Mouse (Mus musculus) MEL (cell line): Measurements from ENCODE around the gene Phf20. TPM values are rescaled to one million over a fixed set of nuclear protein-coding genes. Genes with fewer than 3 reads are reported as not detected.

Experiments
- DNase-seq: peaks from one replicate; pipeline ENCODE4 v3.0.0; 2011; ENCODE audit warnings: low read depth, low spot score
- H3K27ac ChIP-seq: 2 replicates; pipeline ENCODE4 v1.5.1; 2012; ENCODE audit warnings: low read depth, mild to moderate bottlenecking, control low read depth, low read length, moderate library complexity; ENCODE audit not compliant: control insufficient read depth
- H3K27me3 ChIP-seq, 2 experiments: fragments of 150-350 bp in 1 of 2; sonication (generic) in 1 of 2; 2 replicates each; pipeline ENCODE4 v1.6.1; 2012; ENCODE audit warnings: low read length in 2 of 2, mild to moderate bottlenecking in 2 of 2, improper control_type of control experiment in 1 of 2, moderate library complexity in 1 of 2; ENCODE audit not compliant: insufficient read depth in 2 of 2, control insufficient read depth in 1 of 2
- H3K36me3 ChIP-seq, 2 experiments: 2 replicates each; pipeline ENCODE4 v1.6.1; 2012 to 2014; ENCODE audit warnings: low read length in 2 of 2, improper control_type of control experiment in 1 of 2, inconsistent platforms in 1 of 2, mild to moderate bottlenecking in 1 of 2; ENCODE audit not compliant: insufficient read depth in 2 of 2, control insufficient read depth in 1 of 2
- H3K4me1 ChIP-seq, 2 experiments: fragments of 150-350 bp in 1 of 2; sonication (generic) in 1 of 2; 2 replicates each; pipeline ENCODE4 v1.6.1; 2012; ENCODE audit warnings: low read length in 2 of 2, improper control_type of control experiment in 1 of 2, mild to moderate bottlenecking in 1 of 2; ENCODE audit not compliant: insufficient read depth in 2 of 2, control insufficient read depth in 1 of 2
- H3K4me3 ChIP-seq, 2 experiments: fragments of 150-350 bp in 1 of 2; sonication (generic) in 1 of 2; 2 replicates each; pipeline ENCODE4 v1.5.1; 2012; ENCODE audit warnings: low read depth in 2 of 2, low read length in 2 of 2, mild to moderate bottlenecking in 2 of 2, moderate library complexity in 2 of 2, control low read depth in 1 of 2, improper control_type of control experiment in 1 of 2; ENCODE audit not compliant: control insufficient read depth in 1 of 2, insufficient read depth in 1 of 2
- H3K79me2 ChIP-seq: 2 replicates; pipeline ENCODE4 v1.6.1; 2012; ENCODE audit warnings: mild to moderate bottlenecking, low read length, moderate library complexity; ENCODE audit not compliant: control insufficient read depth, poor library complexity, insufficient read depth
- H3K9ac ChIP-seq: 2 replicates; pipeline ENCODE4 v1.6.1; 2012; ENCODE audit warnings: low read depth, mild to moderate bottlenecking, control low read depth, low read length, moderate library complexity; ENCODE audit not compliant: control insufficient read depth, poor library complexity, severe bottlenecking
- H3K9me3 ChIP-seq: fragments of 150-350 bp; sonication (generic); replicated peaks from 2 replicates; pipeline ENCODE4 v1.6.1; 2012; ENCODE audit warnings: mild to moderate bottlenecking, low read length, improper control_type of control experiment, moderate library complexity; ENCODE audit not compliant: insufficient read depth
- E2F4 ChIP-seq: IDR thresholded peaks from 2 replicates; pipeline ENCODE4 v1.6.1; 2011; ENCODE audit warnings: low read depth, low read length, improper control_type of control experiment, borderline replicate concordance
- ELF1 ChIP-seq: IDR thresholded peaks from 2 replicates; pipeline ENCODE4 v1.6.1; 2014; ENCODE audit warnings: low read depth, mild to moderate bottlenecking, inconsistent platforms, low read length, improper control_type of control experiment, moderate library complexity
- EP300 ChIP-seq, 2 experiments: IDR thresholded peaks; 2 replicates each; pipeline ENCODE4 v1.6.1; 2011; ENCODE audit warnings: improper control_type of control experiment in 2 of 2, low read length in 2 of 2, low read depth in 1 of 2, mild to moderate bottlenecking in 1 of 2
- GABPA ChIP-seq: IDR thresholded peaks from 2 replicates; pipeline ENCODE4 v1.6.1; 2012; ENCODE audit warnings: low read depth, mild to moderate bottlenecking, inconsistent platforms, low read length, improper control_type of control experiment, moderate library complexity
- HCFC1 ChIP-seq: IDR thresholded peaks from 2 replicates; pipeline ENCODE4 v1.6.1; 2012; ENCODE audit warnings: low read depth, mild to moderate bottlenecking, inconsistent platforms, low read length, improper control_type of control experiment, moderate library complexity
- MAZ ChIP-seq: IDR thresholded peaks from 2 replicates; pipeline ENCODE4 v1.6.1; 2012; ENCODE audit warnings: low read depth, mild to moderate bottlenecking, inconsistent platforms, low read length, improper control_type of control experiment
- MXI1 ChIP-seq: IDR thresholded peaks from 2 replicates; pipeline ENCODE4 v1.6.1; 2011; ENCODE audit warnings: mild to moderate bottlenecking, low read depth, low read length, improper control_type of control experiment
- NRF1 ChIP-seq: IDR thresholded peaks from 2 replicates; pipeline ENCODE4 v1.6.1; 2014; ENCODE audit warnings: low read depth, mild to moderate bottlenecking, inconsistent platforms, low read length, improper control_type of control experiment, moderate library complexity; ENCODE audit not compliant: poor library complexity, insufficient read depth, severe bottlenecking
- POLR2AphosphoS5 ChIP-seq: IDR thresholded peaks from 2 replicates; pipeline ENCODE4 v1.6.1; 2012; ENCODE audit warnings: low read depth, borderline replicate concordance, mild to moderate bottlenecking, inconsistent platforms, low read length, moderate library complexity, mixed read lengths
- RAD21 ChIP-seq: IDR thresholded peaks from 2 replicates; pipeline ENCODE4 v1.6.1; 2011; ENCODE audit warnings: mild to moderate bottlenecking, low read depth, low read length, improper control_type of control experiment
- SIN3A ChIP-seq: IDR thresholded peaks from 2 replicates; pipeline ENCODE4 v1.6.1; 2012; ENCODE audit warnings: low read length, improper control_type of control experiment, inconsistent platforms
- SMC3 ChIP-seq: IDR thresholded peaks from 2 replicates; pipeline ENCODE4 v1.6.1; 2011; ENCODE audit warnings: low read depth, low read length, improper control_type of control experiment
- TAL1 ChIP-seq: IDR thresholded peaks from 2 replicates; pipeline ENCODE4 v1.6.1; 2012; ENCODE audit warnings: mild to moderate bottlenecking, inconsistent platforms, low read length, moderate library complexity, mixed read lengths
- TBP ChIP-seq: IDR thresholded peaks from 2 replicates; pipeline ENCODE4 v1.8.0; 2011; ENCODE audit warnings: low read depth, low read length, improper control_type of control experiment
- TCF12 ChIP-seq: IDR thresholded peaks from 2 replicates; pipeline ENCODE4 v1.6.1; 2014; ENCODE audit warnings: low read depth, mild to moderate bottlenecking, inconsistent platforms, low read length, improper control_type of control experiment, moderate library complexity
- USF2 ChIP-seq, 2 experiments: IDR thresholded peaks; 2 replicates each; pipeline ENCODE4 v1.6.1; 2011 to 2012; ENCODE audit warnings: improper control_type of control experiment in 2 of 2, low read length in 2 of 2, borderline replicate concordance in 1 of 2, inconsistent platforms in 1 of 2, low read depth in 1 of 2, mild to moderate bottlenecking in 1 of 2; ENCODE audit not compliant: insufficient read depth in 1 of 2
- ZMIZ1 ChIP-seq: IDR thresholded peaks from 2 replicates; pipeline ENCODE4 v1.6.1; 2012; ENCODE audit warnings: low read depth, mild to moderate bottlenecking, inconsistent platforms, low read length, improper control_type of control experiment, moderate library complexity
- polyA plus RNA-seq, 2 experiments: library from polyadenylated mRNA; stranded (reverse) in 1 of 2; unstranded in 1 of 2; fragments of >175 nt in 1 of 2; fragments of >200 nt in 1 of 2; gene quantifications; 2 replicates each; pipeline versions ENCODE4 v1.2.1 to v1.2.4; 2012; ENCODE audit warnings: low replicate concordance in 2 of 2, low read depth in 1 of 2; ENCODE audit not compliant: insufficient read length in 2 of 2, insufficient read depth in 1 of 2, missing spikeins in 1 of 2
- total RNA-seq: library from RNA; depleted of rRNA; stranded (reverse); fragments of 300-350 nt; gene quantifications from 2 replicates; pipeline ENCODE4 v1.2.3, GENCODE M21; 2012

The Phf20 gene
- total and polyA plus RNA-seq, 3 experiments = 11.7 to 16.9 TPM; not detected in 1

DNA sequence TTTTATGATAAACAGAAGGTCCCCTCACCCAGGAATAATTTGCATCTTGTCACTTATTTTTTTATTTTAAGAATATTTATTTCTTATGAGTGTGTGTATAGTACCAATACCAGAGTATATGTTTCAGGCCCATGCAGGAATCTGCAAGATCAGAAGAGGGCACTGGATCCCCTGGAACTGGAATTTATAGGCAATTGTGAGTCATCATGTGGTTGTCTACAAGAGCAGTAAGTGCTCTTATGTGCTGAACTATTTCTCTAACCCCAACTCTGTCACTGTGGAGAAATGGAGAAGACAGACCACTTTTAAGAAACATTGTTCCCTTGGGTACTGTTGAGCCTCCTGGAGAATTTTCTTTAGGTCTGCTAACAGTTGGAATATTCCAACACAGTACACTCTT lies 51.3 kb downstream of the Phf20 start:
- no peaks in the 10 kb centered on the region for H3K27me3 ChIP-seq
- H3K36me3 ChIP-seq = peaks cover 0 to 7% of the 10 kb centered on the region in 2 experiments; a peak in 2 of 4 replicates
- H3K27ac ChIP-seq = no peak overlapping the region
- no peaks in the 10 kb centered on the region for H3K9me3 ChIP-seq
- H3K79me2 ChIP-seq = no peaks in the 10 kb centered on the region
- no peaks in the 10 kb centered on the region for H3K4me1 ChIP-seq
- no peak for DNase-seq
- no peak overlapping the region for H3K9ac ChIP-seq
- TF ChIP-seq SMC3 = no peak
- TF ChIP-seq MAZ = no peak
- H3K4me3 ChIP-seq = no peak overlapping the region

DNA sequence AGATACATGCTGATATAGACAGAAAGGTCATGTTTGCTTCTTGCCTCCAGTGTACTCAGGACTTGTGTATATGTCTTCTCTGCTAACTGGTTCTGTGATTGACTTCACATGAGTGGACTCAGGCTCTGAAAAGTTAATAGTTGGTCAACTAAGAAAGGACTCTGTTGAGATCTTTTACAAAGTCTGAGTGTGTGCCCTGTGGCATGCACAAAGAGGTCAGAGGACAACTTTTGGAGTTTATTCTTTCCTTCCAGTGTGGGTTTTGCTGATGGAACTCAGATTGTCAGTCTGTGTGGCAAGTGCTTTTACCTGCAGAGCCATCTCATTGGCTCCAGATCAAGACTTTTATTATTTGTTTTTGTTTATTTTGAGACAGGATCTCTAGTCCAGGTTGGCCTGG lies 54.5 kb downstream of the Phf20 start:
- no peak for TF ChIP-seq POLR2AphosphoS5
- no peak for TF ChIP-seq RAD21
- TF ChIP-seq TBP = no peak
- TF ChIP-seq GABPA = no peak
- TF ChIP-seq E2F4 = no peak
- TF ChIP-seq USF2 (IDR thresholded peaks at IDR 0.05; ENCODE audit: borderline replicate concordance in 1 of 2, insufficient read depth in 1 of 2, low read depth in 1 of 2, low read length in 2 of 2) = no peak
- TF ChIP-seq ELF1 = no peak
- TF ChIP-seq MXI1 = no peak
- no peak for TF ChIP-seq SMC3
- no peak for TF ChIP-seq NRF1
- TF ChIP-seq HCFC1 = no peak
- TF ChIP-seq TCF12 = no peak
- TF ChIP-seq EP300 (IDR thresholded peaks at IDR 0.05; ENCODE audit: low read depth in 1 of 2, low read length in 2 of 2) = no peak
- no peak for TF ChIP-seq TAL1
- no peak for TF ChIP-seq ZMIZ1
- no peak for TF ChIP-seq SIN3A
- peaks cover 0 to 11% of the 10 kb centered on the region in 2 experiments; a peak in 2 of 4 replicates for H3K36me3 ChIP-seq

More for the DNA sequence above, 54.5 kb downstream of the Phf20 start:
- Histone ChIP-seq H3K4me1 (no peaks in the 10 kb centered on the region), H3K9me3 (no peaks in the 10 kb centered on the region), H3K27ac (no peak overlapping the region), H3K9ac (no peak overlapping the region), H3K27me3 (no peaks in the 10 kb centered on the region), H3K4me3 (no peak overlapping the region), H3K79me2 (no peaks in the 10 kb centered on the region)
- DNase-seq = no peak
